Mouse (Mus musculus): ENCODE results near the gene Padi1.

DNA sequence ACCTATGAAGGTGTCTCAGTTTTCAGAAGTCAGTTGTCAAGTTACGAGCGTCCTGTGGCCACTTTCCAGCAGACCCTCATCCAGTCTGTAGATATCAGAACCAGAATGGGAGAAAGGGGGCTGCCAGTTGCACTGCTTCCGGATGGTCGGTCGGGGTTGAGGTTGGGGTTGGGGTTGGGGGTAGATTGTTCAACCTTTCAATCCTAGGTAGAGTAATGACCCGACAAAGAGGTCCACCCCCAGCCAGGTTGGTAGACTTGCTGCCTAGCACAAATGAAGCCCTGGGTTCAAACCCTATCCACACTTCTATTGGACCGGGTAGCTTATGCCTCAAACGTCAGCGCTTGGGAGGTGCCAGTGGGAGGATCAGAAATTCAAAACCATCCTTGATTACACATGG is 33.1 kb upstream of the Padi1 start:
- TF ChIP-seq CTCF (IDR thresholded peaks at IDR 0.05; ENCODE audit: low read depth) (no peak), EP300 (IDR thresholded peaks at IDR 0.05; ENCODE audit: low read depth) (no peak)
